Mouse (Mus musculus) midbrain, embryonic 11.5 days (tissue): ENCODE measurements around the gene Capn7. TPM values are rescaled to one million over a fixed set of nuclear protein-coding genes. Genes with fewer than 3 reads are reported as not detected.

Experiments used
- polyA plus RNA-seq: library from polyadenylated mRNA; unstranded; fragments of >200 nt; fragmentation: Nextera tagmentation; extraction: Ambion mirVana; gene quantifications from 2 replicates; pipeline ENCODE4 v1.2.1, GENCODE M21; 2014

The Capn7 gene
- polyA plus RNA-seq, 1 experiment from 2014 or later, result 45.5 TPM

Other genes with a start within 250 kb of the Capn7 start
- 54.7 and 56.2 TPM in 2 replicates for gene Smim4, start 207.7 kb upstream of the Capn7 start, polyA plus RNA-seq
- gene Nt5dc2, start 205.6 kb upstream of the Capn7 start, polyA plus RNA-seq, result 457 and 520 TPM in 2 replicates
- 28.6 and 28.7 TPM in 2 replicates for gene Stab1, start 168.0 kb upstream of the Capn7 start, polyA plus RNA-seq
- gene Tnnc1, start 128.3 kb upstream of the Capn7 start, polyA plus RNA-seq, result 0.40 and 0.80 TPM in 2 replicates
- gene Nisch, start 119.7 kb upstream of the Capn7 start, polyA plus RNA-seq, result 243 and 258 TPM in 2 replicates
- 0.19 and 0.37 TPM in 2 replicates for gene Sema3g, start 118.8 kb upstream of the Capn7 start, polyA plus RNA-seq
- 12.5 and 14.3 TPM in 2 replicates for gene Phf7, start 85.3 kb upstream of the Capn7 start, polyA plus RNA-seq
- 95.7 and 95.9 TPM in 2 replicates for gene Bap1, start 85.2 kb upstream of the Capn7 start, polyA plus RNA-seq
- gene Dnah1, start 12.7 kb upstream of the Capn7 start, polyA plus RNA-seq, result 8.7 TPM in 2 replicates
- 15.3 and 15.8 TPM in 2 replicates for gene Sh3bp5, start 99.4 kb downstream of the Capn7 start, polyA plus RNA-seq
- 15.9 and 16.2 TPM in 2 replicates for gene Eaf1, start 157.8 kb downstream of the Capn7 start, polyA plus RNA-seq
- 83.4 and 93.2 TPM in 2 replicates for gene Mettl6, start 158.4 kb downstream of the Capn7 start, polyA plus RNA-seq